Mouse (Mus musculus): ENCODE results near the gene Emp1. TPM values are rescaled to one million over a fixed set of nuclear protein-coding genes. Genes with fewer than 3 reads are reported as not detected.

The Emp1 gene
- total and polyA plus RNA-seq, 2 experiments: 1.3 to 3.0 TPM

- no peaks in the 10 kb centered on the region for H3K4me1 ChIP-seq (ENCODE audit: control insufficient read depth, insufficient read depth, low read length)
- 69% methylated on average over 5 of the region's 5 CpGs for WGBS
- TF ChIP-seq CTCF (IDR thresholded peaks at IDR 0.05; ENCODE audit: low read depth, low read length) (no peak), POLR2A (IDR thresholded peaks at IDR 0.05; ENCODE audit: extremely low read depth, insufficient read depth, low read length) (no peak)
- H3K9ac ChIP-seq (ENCODE audit: low read depth, low read length): no peak overlapping the region
- no peak overlapping the region for H3K27ac ChIP-seq (replicated peaks; ENCODE audit: insufficient read depth, low read depth, low read length)
- H3K36me3 ChIP-seq (ENCODE audit: control insufficient read depth, insufficient read depth, low read length): no peaks in the 10 kb centered on the region
- DNase-seq (ENCODE audit: extremely low read depth, low read depth, low spot score): no peak
- H3K4me3 ChIP-seq (ENCODE audit: insufficient read depth, low read depth, low read length): no peak overlapping the region
- H3K27me3 ChIP-seq (ENCODE audit: control insufficient read depth, insufficient read depth, low read length): no peaks in the 10 kb centered on the region
- H3K79me2 ChIP-seq (ENCODE audit: control insufficient read depth, insufficient read depth, low read length): no peaks in the 10 kb centered on the region
Measured at GRCm38 (mm10) chr6:135333994-135334651, 28.2 kb upstream of the Emp1 start.

GRCm38 (mm10) chr6:135336376-135336775, 26.0 kb upstream of the Emp1 start:
- H3K27me3 ChIP-seq (ENCODE audit: control insufficient read depth, insufficient read depth, low read length): no peaks in the 10 kb centered on the region
- no peaks in the 10 kb centered on the region for H3K79me2 ChIP-seq (ENCODE audit: control insufficient read depth, insufficient read depth, low read length)
- no peak overlapping the region for H3K27ac ChIP-seq (replicated peaks; ENCODE audit: insufficient read depth, low read depth, low read length)
- H3K4me3 ChIP-seq (ENCODE audit: insufficient read depth, low read depth, low read length): no peak overlapping the region
- no peaks in the 10 kb centered on the region for H3K36me3 ChIP-seq (ENCODE audit: control insufficient read depth, insufficient read depth, low read length)
- peaks cover 2% of the 10 kb centered on the region; the same call in 1 of the 2 replicates for H3K4me1 ChIP-seq (ENCODE audit: control insufficient read depth, insufficient read depth, low read length)
- TF ChIP-seq CTCF (IDR thresholded peaks at IDR 0.05; ENCODE audit: low read depth, low read length) (no peak), POLR2A (IDR thresholded peaks at IDR 0.05; ENCODE audit: extremely low read depth, insufficient read depth, low read length) (no peak)
- no peak overlapping the region for H3K9ac ChIP-seq (ENCODE audit: low read depth, low read length)
- WGBS: 92% methylated on average over 8 of the region's 8 CpGs
- DNase-seq (ENCODE audit: extremely low read depth, low read depth, low spot score): no peak

DNA sequence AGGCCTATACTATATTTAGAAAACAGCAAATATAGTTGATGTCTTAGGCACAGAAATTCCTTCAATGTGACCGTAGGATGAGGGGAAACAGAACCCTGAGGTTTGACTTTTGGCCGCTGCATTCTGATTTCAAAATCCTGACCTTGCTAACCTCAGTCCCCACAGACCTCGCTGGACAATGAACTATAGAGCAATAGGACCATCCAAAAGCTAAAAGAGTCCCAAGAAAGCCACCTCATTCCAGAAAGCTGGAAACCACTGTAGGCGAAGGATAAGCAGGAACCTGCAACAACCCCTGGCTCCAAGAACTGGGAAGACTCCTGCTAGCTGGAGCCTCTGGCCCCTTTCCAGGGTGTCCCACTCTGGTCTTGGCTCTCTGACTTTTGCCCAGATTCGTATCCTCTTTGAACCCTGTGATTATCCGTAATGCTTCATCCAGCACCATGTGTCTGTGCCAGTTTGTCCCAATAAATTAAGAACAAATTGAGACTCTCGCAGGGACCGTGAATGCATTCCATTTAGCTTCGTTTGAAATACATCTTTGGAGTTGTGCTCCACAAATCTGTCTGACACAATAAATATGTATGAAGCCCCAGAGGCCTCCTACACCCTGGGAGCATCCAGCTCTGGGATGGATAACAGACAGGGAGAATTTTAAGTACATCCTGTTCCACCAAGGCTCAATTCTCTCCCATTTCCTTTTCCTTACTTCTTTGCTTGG, 21.8 kb upstream of the Emp1 start:
- no peaks in the 10 kb centered on the region for H3K79me2 ChIP-seq (ENCODE audit: control insufficient read depth, insufficient read depth, low read length)
- H3K36me3 ChIP-seq (ENCODE audit: control insufficient read depth, insufficient read depth, low read length): no peaks in the 10 kb centered on the region
- H3K9ac ChIP-seq (ENCODE audit: low read depth, low read length): no peak overlapping the region
- no peak overlapping the region for H3K4me3 ChIP-seq (ENCODE audit: insufficient read depth, low read depth, low read length)
- no peaks in the 10 kb centered on the region for H3K27me3 ChIP-seq (ENCODE audit: control insufficient read depth, insufficient read depth, low read length)
- TF ChIP-seq CTCF (IDR thresholded peaks at IDR 0.05; ENCODE audit: low read depth, low read length) (no peak), POLR2A (IDR thresholded peaks at IDR 0.05; ENCODE audit: extremely low read depth, insufficient read depth, low read length) (no peak)
- no peak overlapping the region for H3K27ac ChIP-seq (replicated peaks; ENCODE audit: insufficient read depth, low read depth, low read length)
- 25% methylated on average over 9 of the region's 9 CpGs for WGBS
- DNase-seq (ENCODE audit: extremely low read depth, low read depth, low spot score): peak; percentile 70
- H3K4me1 ChIP-seq (ENCODE audit: control insufficient read depth, insufficient read depth, low read length): peaks cover 2% of the 10 kb centered on the region; the same call in 1 of the 2 replicates

DNA sequence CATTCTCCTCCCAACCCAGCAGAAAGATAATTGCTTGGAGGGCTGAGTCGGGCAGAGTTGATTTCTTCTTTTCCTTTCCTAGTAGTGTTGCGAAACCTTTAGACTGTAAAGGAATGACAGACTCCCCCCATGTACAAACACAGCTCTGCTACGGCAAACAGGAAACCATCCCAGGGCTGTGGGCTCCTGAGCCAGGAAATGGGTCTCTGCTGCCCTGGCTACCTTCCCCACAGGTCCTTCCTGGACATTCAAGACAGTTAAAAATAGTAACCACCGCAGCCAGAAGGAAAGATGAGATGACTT, 21.3 kb upstream of the Emp1 start:
- 30% methylated on average over 4 of the region's 4 CpGs for WGBS
- Histone ChIP-seq H3K79me2 (ENCODE audit: control insufficient read depth, insufficient read depth, low read length) (no peaks in the 10 kb centered on the region), H3K4me1 (ENCODE audit: control insufficient read depth, insufficient read depth, low read length) (peaks cover 2% of the 10 kb centered on the region; the same call in 1 of the 2 replicates), H3K27ac (replicated peaks; ENCODE audit: insufficient read depth, low read depth, low read length) (no peak overlapping the region), H3K36me3 (ENCODE audit: control insufficient read depth, insufficient read depth, low read length) (no peaks in the 10 kb centered on the region), H3K27me3 (ENCODE audit: control insufficient read depth, insufficient read depth, low read length) (no peaks in the 10 kb centered on the region), H3K9ac (ENCODE audit: low read depth, low read length) (no peak overlapping the region), H3K4me3 (ENCODE audit: insufficient read depth, low read depth, low read length) (no peak overlapping the region)
- no peak for DNase-seq (ENCODE audit: extremely low read depth, low read depth, low spot score)
- TF ChIP-seq CTCF (IDR thresholded peaks at IDR 0.05; ENCODE audit: low read depth, low read length): no peak
- TF ChIP-seq POLR2A (IDR thresholded peaks at IDR 0.05; ENCODE audit: extremely low read depth, insufficient read depth, low read length): no peak

- Histone ChIP-seq H3K4me1 (ENCODE audit: control insufficient read depth, insufficient read depth, low read length) (no peaks in the 10 kb centered on the region), H3K27me3 (ENCODE audit: control insufficient read depth, insufficient read depth, low read length) (no peaks in the 10 kb centered on the region), H3K9ac (ENCODE audit: low read depth, low read length) (no peak overlapping the region), H3K79me2 (ENCODE audit: control insufficient read depth, insufficient read depth, low read length) (no peaks in the 10 kb centered on the region), H3K4me3 (ENCODE audit: insufficient read depth, low read depth, low read length) (no peak overlapping the region), H3K27ac (replicated peaks; ENCODE audit: insufficient read depth, low read depth, low read length) (no peak overlapping the region), H3K36me3 (ENCODE audit: control insufficient read depth, insufficient read depth, low read length) (no peaks in the 10 kb centered on the region)
- WGBS: 62% methylated on average over 8 of the region's 8 CpGs
- DNase-seq (ENCODE audit: extremely low read depth, low read depth, low spot score): no peak
- TF ChIP-seq CTCF (IDR thresholded peaks at IDR 0.05; ENCODE audit: low read depth, low read length) (no peak), POLR2A (IDR thresholded peaks at IDR 0.05; ENCODE audit: extremely low read depth, insufficient read depth, low read length) (no peak)
Measured at GRCm38 (mm10) chr6:135351638-135352302, 10.6 kb upstream of the Emp1 start.
